Mouse (Mus musculus): ENCODE data around the gene Psmd11.

Psmd11 gene

DNA sequence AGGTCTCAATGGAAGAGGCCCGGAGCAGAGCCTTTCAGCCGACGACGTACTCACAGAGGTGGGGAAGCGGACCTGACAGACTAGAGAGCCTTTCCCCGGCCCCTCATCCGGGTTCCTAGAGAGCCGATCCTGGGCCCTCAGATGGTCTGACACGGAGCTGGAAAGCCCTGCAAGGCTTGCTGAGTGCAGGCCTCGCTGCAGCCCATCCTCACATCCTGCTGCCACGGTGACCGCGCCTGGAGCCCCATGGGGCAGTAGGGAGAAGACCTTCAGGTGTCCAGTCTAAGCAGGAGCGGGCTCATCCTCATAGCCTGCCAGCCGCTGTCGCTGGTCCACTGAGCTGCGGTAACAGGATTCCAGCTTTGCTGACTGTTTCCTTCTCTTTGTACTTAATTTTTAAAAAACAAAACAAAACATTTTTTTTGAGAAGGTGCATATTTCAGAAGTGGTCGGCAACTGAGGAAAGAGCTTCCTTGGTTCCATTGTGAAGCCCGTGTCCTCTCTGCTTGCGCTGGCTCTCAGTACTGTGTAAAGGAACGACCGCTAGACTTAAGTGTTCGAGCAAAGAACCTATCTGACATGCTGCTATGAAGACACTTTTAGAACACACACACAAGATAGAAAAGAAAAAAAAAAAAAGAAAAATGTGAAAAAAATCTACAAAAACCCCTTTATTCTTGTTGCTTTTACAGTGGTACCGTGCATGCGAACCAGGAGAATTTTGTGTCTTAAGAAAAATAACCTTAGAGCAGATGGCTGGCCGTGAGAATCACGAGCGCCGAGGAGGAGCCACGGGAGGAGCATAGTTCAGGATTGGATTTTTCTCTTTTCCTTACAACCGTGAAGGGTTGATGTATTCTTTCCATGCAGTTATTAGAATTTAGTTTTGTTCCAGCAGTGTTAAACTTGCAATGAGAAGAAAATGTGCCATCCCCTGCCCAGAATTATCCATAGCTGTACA, 51.8 kb downstream of the Psmd11 start:
- DNase-seq (ENCODE audit: low spot score in 2 of 2) = no peak

DNA sequence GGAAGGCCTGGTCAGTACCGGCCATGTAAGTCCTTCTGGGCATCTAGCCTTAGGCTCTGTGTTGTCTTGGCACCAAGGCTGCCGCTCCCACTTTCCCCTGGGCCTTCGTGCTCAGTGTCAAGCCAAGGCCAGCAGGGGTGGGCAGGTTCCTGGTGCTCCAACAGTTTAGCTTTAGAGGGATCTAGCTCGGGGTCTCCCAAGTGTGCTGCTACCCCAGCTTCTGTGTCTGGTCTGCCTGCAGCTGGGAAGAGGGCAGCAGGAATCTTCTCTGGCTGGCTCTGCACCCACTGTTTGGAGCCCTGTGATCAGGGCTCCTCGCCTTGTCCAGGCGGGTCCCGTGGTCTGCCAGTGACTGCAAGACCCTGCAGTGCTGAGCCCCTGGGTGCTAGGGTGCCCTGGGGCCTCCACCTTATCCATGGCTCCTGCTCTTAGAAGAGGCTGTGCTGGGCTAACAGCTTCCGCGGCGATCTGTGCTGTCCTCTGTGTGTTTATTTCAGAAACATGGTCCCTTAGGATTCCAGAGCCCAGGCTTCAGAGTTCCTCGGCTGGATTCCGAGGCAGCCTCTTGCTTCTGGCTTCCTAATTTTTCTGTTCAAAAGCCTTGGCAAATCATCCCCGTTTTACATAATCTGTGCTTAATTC, 53.1 kb downstream of the Psmd11 start:
- no peak for DNase-seq (ENCODE audit: low spot score in 2 of 2)

DNA sequence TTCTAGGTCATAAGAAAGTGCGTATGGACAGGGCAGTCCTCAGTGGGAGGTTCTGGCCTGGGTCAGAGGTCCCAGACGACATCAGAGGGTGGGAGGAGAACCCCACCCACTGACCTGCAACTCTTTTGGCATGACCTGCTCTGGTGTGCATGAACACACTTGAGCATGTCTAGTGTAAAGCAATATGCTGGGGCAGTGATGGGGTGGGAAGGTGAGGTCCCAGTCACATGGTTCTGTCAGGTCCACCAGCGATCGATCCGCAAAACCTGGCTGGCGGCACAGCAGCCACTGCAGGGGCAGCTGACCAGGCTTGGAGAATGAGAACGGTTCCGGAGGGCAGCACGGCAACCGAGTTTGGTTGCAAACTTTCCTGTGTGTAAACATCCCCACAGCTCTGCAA, 53.9 kb downstream of the Psmd11 start:
- no peak for DNase-seq (ENCODE audit: low spot score in 2 of 2)

DNA sequence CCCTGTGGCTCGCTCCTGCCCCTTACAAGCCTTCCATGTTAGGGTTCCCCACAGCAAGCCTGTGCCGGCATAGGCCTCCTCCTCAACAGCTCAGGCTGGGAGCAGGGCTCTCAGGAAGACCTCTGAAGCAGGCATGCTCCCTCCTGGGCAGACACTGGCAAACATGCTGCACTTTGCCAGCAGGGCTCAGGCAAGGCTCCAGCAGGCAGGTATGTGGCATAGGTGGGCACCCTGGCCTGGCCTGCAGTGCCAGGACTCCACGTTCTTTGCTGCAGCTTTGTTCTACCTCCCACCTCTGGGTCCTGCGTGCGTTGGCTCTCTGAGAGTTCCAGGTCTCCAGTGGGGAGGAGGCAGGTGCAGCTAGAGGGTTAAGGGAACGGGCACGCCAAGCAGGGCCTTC, 54.5 kb downstream of the Psmd11 start:
- DNase-seq (ENCODE audit: low spot score in 2 of 2) = no peak

DNA sequence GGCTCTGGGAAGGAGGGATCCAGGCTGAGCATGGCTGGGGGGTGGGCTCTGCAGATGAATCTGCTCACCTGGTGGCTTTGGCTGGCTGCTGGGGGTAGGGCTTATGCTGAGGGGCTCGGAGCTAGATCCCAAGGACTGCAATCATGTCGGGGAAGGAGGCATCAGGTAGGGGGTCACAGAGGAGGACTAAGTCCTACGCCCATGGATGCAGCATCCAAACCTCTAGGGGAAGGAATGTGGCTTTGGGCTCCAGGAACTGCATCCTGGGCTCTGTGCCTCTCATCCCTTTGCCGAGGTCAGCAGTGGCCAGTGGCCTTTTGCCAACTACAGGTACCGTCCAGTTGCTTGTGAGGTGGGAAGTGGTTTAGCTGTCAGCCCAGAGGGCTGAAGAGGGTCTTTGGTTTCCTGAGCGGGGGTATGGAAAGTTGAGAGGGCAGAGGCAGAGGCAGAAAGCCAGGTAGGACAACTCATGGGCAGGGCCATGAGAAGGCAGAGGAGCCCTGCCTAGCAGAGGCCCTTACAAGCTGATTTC, 55.2 kb downstream of the Psmd11 start:
- DNase-seq (ENCODE audit: low spot score in 2 of 2) = no peak

DNA sequence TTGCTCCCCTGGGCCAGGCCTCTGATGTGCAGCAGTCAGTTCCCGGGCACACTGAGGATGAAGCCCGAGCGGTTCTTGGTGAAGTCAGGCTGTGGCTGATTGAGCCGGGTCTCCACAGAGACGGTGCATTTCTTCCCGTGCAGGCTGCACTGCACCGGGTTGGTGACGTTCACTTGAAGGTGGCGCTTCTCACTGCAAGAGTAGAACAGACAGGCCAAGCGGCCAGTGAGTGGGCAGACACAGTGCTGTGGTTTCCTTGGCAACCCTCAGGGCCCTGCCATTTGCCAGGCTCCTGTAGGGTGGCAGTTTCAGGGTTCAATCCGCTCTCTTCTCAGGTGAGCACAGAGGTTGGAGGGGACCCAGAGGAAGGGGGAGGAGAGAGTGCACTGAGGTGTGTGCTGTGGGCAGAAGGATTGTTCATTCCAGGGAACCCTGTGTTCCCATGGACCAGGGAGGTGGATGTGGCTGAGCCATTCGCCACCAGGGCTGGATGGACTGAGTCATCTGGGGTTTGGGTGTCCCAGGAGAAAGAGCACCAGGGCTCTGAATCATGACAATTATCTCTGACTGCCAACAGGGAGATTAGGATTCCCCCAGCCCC, 55.9 kb downstream of the Psmd11 start:
- DNase-seq (ENCODE audit: low spot score in 2 of 2) = no peak

DNA sequence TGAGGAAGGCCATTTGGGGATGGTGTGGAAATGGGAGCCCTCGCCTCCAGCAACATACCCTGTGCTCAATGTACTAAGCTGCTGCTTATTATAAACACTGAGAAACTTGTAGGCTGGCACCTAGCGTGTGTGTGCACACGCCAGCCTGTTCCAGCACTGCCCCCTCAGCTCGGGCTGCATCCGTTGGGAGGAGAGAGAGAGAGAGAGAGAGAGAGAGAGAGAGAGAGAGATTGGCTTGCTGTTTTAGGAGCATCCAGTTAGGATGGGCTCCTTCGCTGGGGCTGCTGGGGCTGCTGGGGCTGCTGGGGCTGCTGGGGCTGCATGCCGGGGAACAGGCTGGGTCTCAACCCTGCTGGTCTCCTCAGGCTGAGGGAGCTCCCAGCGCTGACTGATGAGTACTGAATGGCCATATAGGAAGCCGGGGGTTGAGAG, 56.7 kb downstream of the Psmd11 start:
- DNase-seq (ENCODE audit: low spot score in 2 of 2) = no peak

DNA sequence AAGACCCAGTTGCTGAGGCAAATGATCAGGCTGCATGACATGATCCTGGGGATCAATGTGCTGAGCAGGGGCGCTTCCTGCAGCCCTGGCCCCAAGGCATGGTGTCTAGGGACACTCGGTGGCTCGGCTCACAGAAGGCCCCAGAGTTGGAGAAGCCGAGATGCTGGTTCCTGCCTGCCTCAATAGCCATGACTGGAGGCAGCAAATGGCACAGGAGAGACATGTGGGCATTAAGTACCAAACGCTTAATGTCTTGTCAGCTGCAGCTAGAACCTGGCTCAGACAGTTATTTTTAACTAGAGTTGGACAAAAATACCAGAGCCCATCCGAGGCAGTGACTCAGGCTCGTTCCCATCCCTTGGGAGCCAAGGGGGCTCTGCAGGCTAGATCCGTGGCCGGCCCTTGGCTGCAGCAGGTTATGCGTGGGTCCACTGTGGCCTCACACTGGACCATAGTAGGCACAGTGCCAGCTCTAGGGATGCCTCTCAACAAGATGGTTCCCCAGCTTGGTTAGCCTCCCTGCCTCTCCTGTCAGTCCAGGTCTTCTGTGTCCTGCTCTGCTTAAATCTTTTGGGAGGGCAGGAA, 57.3 kb downstream of the Psmd11 start:
- DNase-seq (ENCODE audit: low spot score in 2 of 2) = no peak

DNA sequence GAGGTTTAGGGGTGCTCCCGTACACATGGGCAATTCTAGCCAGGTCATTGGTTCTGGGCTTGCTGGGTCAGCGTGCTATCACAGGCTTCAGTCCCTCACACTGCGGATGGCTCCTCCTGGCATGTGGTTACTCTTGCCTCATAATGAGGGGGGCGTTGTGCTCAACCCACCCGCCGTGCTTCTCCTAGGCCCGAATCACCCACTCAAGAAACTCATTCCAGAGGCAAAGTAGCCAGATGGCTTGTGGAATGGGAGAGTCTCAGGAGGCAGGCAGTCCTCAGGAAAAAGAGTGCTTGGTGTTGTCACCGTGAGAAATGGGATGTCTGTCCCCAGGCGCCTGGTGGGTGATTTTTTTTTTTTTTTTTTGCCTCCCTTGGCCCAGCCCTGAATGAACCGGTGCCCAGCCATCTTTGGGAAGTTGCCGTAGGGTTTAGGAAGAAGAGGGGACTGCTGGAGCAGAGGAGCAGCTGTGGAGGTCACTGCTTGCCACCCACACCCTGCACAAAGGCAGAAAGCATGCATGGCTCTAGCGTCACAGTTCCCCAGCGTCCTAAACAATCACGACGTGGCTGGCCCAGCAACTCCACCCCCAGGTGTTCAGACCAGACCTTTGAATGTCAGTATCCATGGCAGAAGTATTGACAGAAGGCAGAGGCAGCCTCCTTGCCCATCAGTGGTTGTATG, 59.6 kb downstream of the Psmd11 start:
- DNase-seq (ENCODE audit: low spot score in 2 of 2) = no peak

DNA sequence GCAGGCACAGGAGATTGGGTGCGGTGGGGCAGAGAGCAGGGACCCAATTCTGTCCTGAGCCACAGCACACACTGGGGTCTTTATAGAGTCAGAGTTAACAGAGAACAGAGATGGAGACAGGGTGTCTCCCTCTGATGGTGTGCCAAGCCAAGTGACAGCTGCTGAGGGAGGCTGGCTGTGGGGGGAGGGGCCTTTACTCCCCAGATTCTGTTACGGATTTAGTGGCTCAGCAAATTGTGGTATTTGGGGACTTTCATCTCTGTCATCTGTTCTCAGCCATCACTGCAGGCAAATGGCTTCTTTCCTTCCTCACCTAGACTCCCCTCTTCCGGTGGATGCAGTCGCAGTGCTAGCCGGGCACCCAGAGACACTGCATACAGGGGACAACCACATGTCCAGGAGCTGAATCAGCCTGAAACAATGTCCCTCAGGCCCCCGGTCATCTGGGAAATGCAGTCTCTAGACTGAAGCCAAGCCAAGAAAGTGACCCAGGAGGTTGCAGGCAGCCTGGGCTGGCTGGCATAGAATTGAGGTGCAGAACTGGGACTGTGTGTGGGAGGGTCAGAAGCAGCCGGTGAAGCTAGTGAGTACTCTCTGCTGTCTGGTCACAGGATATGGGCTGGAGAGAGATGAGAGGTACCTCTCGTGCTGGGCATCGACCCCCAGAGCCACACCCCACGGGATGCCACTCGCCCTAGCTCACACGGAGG, 60.9 kb downstream of the Psmd11 start:
- DNase-seq (ENCODE audit: low spot score in 2 of 2) = no peak

DNA sequence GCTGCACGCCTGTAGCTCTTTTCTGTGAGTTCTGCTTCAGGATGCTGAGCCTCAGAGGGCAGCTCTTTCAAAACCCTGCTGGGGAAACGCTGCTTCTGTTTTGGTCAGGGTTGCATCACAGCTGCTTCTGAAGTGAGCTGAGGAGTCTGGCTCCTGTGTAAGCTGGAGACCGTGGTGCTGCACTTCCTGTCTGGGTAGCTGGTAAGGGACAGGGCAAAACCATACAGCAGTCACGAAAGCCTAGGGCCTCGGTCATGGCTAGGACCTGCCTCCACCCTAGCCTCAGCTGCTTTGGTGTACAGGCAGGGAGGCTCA, 61.4 kb downstream of the Psmd11 start:
- no peak for DNase-seq (ENCODE audit: low spot score in 2 of 2)

DNA sequence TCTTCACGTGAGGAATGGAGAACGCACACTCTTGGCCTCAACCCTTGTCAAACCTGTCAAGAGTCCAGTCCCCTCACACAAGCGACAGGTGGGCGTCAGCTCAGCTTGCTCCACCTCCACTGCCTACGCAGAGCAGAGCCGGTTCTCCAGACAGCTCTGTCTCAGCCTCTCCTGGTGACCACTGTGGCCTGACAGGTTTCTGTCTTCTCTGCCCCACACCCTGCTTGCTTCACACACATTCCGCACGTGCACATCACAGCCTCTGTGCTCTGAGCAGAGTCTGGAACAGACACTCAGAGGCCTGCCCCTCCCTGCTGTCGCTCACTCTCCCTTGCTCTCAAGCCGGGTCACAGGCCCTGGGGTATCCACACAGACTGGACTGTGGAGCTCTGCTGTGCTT, 62.4 kb downstream of the Psmd11 start:
- no peak for DNase-seq (ENCODE audit: low spot score in 2 of 2)

DNA sequence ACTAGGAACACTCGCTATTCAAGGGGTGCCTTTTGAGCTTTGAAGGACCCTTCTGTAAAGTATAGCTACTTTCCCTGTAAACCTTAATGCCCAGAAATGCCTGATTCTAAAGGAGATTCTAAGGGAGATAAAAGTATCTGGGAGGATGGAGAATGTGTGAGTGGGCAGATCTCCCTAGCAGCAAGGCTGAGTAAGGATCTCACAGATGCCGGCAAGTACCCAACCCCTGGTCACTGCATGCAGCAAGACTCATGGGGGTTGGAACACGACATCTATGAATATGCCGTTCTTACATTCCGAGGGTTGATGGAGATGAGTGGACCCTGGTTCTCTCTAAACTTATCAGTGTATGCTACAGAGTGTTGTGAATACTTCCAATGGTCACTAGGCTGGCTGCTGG, 64.8 kb downstream of the Psmd11 start:
- DNase-seq (ENCODE audit: low spot score in 2 of 2) = no peak

DNA sequence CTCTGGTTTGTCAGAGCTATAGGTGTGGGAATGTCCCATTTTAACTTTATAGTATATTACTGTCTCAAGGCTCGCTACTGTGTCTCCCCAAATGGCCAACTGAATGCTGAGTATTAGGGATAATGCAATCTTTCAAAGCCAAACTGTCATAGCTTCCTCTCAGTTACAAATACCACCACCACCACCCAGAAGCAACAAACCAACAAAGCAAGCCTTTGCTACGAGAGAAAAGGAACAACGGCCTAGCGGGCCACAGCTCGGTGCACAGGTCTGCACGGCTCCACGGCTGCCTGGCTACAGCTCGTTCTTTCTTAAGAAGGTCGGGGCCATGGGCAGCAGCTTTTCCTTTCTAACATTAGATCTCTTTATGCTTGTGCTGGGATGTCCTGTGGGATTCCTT, 66.4 kb downstream of the Psmd11 start:
- no peak for DNase-seq (ENCODE audit: low spot score in 2 of 2)

DNA sequence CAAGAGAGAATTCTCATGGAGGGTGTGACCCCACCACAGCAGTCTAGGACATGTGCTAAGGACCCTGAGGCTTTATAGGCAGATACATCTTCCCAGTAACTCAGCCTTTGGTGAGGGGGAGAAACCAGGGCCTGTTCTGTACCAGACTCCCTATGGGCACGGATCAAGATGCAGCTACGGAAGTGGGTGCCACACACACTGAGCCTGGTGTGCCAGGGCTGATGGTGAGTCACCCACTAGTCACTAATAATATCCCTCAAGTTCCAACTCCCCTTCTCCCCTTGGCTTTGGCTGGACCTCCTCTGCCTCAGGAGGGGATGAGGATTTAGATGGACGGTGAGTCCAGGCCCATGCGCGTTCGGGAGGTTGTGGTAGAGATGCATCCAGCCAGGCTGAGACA, 67.6 kb downstream of the Psmd11 start:
- DNase-seq (ENCODE audit: low spot score in 2 of 2) = no peak

DNA sequence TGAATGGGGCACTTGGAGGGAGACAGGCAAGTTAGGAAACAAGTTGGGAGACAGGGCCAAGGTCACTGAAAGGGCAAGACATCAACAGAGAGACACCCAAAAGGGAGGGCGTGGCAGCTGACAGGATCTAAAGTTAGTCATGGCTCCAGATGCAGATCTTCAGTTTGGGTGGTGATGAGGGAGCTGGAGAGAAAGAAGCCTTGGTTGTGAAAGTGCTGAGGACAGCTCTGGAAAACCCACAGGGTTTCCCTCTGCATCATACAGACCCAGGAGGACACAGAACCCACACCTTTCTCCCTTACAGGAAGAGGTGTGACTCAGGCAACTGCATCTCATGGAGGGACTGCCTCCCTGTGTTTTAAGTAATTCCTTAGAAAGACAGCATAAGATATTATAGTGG, 68.2 kb downstream of the Psmd11 start:
- no peak for DNase-seq (ENCODE audit: low spot score in 2 of 2)

DNA sequence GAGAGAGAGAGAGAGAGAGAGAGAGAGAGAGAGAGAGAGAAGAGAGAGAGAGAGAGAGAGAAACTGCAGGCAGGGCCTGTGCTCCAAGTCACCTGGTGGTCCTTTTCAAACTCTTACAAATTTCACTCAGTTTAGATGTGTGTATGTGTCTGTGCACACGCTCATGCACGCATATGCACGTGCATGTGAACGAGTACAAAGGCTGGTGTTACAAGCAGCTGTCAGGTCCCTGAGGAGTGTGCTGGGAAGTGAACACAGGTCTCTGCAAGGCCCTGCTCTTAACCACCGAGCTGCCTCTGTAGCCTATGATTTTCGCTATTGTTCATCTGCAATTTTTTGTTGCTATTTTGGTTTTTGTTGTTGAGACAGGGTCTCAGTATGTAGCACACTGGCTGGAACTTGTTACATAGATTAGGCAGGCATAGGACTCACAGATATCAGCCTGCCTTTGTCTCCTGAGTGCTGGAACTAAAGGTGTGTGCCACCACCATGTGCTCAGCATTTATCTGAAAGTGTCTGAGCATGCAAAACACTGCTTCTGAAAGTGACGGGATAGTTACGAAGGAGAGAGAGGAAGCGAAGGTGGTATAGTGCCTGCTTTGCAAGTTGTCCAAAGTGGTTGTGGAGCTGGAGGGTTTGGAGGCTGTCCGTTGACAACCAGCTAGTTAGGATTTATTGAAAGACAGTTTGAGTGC, 69.0 kb downstream of the Psmd11 start:
- DNase-seq (ENCODE audit: low spot score in 2 of 2) = no peak

DNA sequence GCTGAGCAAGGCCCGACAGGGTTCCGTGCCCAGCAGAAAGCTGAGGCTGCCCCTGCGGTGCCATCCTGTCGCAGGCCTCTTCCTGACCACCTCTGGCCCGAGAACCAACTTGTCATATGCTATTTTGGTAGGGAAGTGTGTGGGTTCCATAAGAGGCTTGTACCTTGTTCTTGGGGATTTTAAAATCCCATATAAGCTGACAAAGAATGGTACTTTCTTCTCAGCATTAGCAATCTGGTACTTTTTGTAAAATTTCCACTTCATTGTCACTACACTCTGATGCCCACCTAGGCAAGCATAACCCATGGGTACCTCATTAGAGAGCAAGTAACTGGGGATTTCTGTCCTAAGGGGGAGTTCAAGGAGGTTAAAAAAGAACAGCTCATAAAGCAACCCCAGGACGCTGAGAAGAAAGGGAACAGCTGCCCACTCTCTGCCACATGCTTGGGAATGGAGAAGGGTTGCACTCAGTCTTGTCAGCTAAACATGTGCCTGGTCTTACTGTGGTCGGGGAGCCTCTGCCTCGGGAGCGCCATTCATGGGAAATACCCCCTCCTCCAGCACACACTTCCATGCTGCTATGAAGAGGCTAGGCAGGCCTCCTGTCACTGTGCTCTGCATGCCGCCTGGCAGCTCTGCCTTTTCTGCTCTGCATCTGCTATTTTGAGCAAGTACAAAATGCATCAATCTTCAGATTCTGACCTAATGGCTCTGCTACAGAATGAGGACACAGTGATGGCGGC, 70.1 kb downstream of the Psmd11 start:
- DNase-seq (ENCODE audit: low spot score in 2 of 2) = no peak

DNA sequence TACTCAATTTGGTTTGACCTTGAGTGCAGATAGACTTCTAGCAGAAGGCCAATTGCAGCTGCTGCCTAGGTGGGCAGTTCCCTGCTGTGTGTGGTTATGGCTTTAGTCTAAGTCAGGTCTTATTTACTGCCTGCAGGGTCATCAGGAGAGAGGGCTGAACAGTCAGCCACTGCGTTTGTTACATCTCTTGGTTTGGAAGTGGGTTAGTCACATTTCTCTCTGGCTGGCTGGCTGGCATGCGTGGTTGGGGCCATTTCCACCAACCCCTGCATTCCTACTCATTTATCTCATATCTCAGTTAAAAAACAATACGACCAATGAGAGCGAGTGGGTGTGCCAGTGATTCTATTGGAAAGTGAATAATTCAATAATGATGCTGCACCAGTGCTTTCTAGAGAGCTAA, 71.1 kb downstream of the Psmd11 start:
- no peak for DNase-seq (ENCODE audit: low spot score in 2 of 2)

DNA sequence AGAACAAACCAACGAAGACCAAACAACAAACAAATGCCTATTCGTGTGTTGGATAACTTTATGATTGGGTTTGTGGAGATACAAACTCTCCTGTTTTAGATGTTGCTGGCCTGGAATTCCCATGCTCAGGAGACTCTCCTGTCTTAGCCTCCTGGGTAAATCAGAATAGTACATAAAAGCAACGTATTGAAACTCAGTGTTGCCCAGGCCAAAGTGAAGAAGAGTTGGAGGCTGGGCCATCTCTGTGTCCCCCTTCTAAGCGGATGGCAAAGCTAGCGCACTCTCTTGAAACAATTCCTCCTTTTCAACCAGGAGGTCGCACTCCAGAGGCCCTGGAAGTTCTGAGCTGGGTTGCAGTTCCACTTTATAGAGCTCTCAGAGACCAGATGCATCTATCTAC, 74.9 kb downstream of the Psmd11 start:
- no peak for DNase-seq (ENCODE audit: low spot score in 2 of 2)

Measured in urinary bladder, postnatal 4 days (tissue).